Mouse (Mus musculus) kidney, adult 10 weeks (tissue): ENCODE data around the gene Serpinb9c. TPM values are rescaled to one million over a fixed set of nuclear protein-coding genes. Genes with fewer than 3 reads are reported as not detected.

Source experiments
- polyA plus RNA-seq: library from polyadenylated mRNA; stranded (reverse); fragments of 350-450 nt; fragmentation: Illumina TruSeq; extraction: RNeasy Lipid Tissue Mini Kit (QIAGEN cat#74804); gene quantifications from one replicate; pipeline ENCODE4 v1.2.3, GENCODE M21; 2014; ENCODE audit warnings: low read depth, low replicate concordance

Gene Serpinb9c
- polyA plus RNA-seq = not detected

DNA sequence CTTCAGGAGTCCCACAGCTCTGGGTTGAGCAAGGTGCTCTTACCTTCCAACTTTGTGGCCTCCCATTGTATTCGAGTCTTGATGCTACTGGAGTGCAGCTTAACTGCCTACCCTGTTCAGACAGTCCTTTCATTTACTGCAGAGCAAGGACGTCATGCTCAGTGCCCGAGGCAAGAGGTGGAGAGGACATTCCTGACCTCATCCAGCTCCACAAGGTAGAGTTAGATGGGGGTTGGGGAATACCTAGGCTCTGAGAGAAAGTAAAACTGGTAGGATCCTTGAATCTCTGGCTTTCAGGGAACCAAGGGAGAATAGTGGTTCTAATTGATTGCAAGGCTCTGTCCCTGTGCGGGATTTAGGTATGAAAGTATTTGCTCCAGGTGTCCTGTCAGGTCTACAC is at the start of gene Serpinb9c:
Serpinb9c (minus strand) TSS at position 101 of the 400 bp plus-strand sequence.

DNA sequence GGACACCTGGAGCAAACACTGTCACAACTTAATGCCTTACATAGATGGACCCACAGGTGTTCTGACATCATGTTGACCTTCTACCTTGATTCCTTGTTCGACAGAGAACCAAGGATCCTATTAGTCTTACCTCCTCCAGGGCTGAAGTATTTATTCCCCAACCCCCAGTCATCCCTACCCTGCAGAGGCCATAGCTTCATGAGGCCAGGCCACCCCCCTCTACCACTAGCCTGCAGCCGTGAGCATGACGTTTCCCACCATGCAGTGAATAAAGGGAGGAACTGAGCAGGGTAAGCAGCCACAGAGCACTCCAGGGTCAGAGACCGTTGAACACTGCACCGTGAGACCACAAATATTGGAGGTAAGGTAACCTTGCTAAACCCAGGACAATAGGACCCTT is 33.1 kb upstream of the Serpinb9c start, which contains the start of gene Serpinb9d:
Serpinb9d (plus strand) TSS at position 301 of the 400 bp plus-strand sequence.

Other genes with a start within 250 kb of the Serpinb9c start
- gene Serpinb6b, start 194.5 kb downstream of the Serpinb9c start, polyA plus RNA-seq = 33.2 TPM
- 72.2 TPM for gene Serpinb9, start 156.5 kb downstream of the Serpinb9c start, polyA plus RNA-seq
- gene Serpinb9b, start 132.3 kb downstream of the Serpinb9c start, polyA plus RNA-seq = not detected
- gene Serpinb1b, start 81.2 kb downstream of the Serpinb9c start, polyA plus RNA-seq = not detected
- gene Serpinb9d, start 33.2 kb upstream of the Serpinb9c start, polyA plus RNA-seq = not detected
- not detected for gene Serpinb9e, start 89.9 kb upstream of the Serpinb9c start, polyA plus RNA-seq
- not detected for gene Serpinb9f, start 164.3 kb upstream of the Serpinb9c start, polyA plus RNA-seq
- gene Gm11397, start 236.0 kb upstream of the Serpinb9c start, polyA plus RNA-seq = not detected